7 mouse cellular contexts compared by ENCODE assay signal in the genomic region with DNA sequence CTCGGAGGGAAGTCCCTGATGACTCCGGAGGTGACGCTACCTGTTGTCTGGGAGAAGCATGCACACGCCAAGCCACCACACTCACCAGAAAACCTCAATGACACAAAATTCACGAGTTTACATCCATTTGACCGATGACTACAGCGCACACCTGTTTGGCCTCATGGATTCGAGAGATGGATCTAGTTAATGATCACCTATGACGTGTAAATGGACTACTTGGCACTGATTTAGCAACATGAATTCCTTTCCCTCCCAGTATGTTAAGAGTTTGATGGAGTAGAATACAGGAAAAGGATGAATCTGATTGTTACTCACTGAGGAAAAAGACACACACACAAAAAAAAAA.
DNase-seq lines count a peak whose midpoint lies in the region; ATAC-seq lines count a peak whose summit lies in the region.

No protein-coding gene starts in this region.

- peak; percentile 4; the same call in 1 of the 2 replicates for ATAC-seq in lung, embryonic 15.5 days (ENCODE audit: borderline replicate concordance, extremely low read depth, low FRiP score, low TSS enrichment)
- no peak for ATAC-seq in forebrain, embryonic 11.5 days (replicated peaks; ENCODE audit: low FRiP score)
- ATAC-seq in limb, embryonic 12.5 days (ENCODE audit: insufficient number of reproducible peaks, insufficient read depth, low FRiP score, low TSS enrichment, low read depth), result no peak

- no peaks in the 10 kb centered on the region for H3K27me3 ChIP-seq in lung, embryonic 15.5 days
- H3K27me3 ChIP-seq in forebrain, embryonic 11.5 days (ENCODE audit: control insufficient read depth, insufficient read depth, low read length), result no peaks in the 10 kb centered on the region
- H3K27me3 ChIP-seq in limb, embryonic 12.5 days, result no peaks in the 10 kb centered on the region
- H3K27me3 ChIP-seq in splenic B cell, adult 2 months (ENCODE audit: control insufficient read depth, insufficient read depth, low read length, poor library complexity, severe bottlenecking), result no peaks in the 10 kb centered on the region

- peak overlapping the region; percentile 58 for H3K4me3 ChIP-seq in lung, embryonic 15.5 days
- peak overlapping the region; percentile 51 for H3K4me3 ChIP-seq in forebrain, embryonic 11.5 days (ENCODE audit: low read depth, low read length)
- H3K4me3 ChIP-seq in limb, embryonic 12.5 days (replicated peaks), result peak overlapping the region; percentile 55

- peak overlapping the region; percentile 83; the same call in 1 of the 2 replicates for H3K9ac ChIP-seq in lung, embryonic 15.5 days
- H3K9ac ChIP-seq in forebrain, embryonic 11.5 days (ENCODE audit: low read length), result peak overlapping the region; percentile 64
- H3K9ac ChIP-seq in limb, embryonic 12.5 days (replicated peaks), result peak overlapping the region; percentile 70

- no peaks in the 10 kb centered on the region for H3K9me3 ChIP-seq in lung, embryonic 15.5 days
- H3K9me3 ChIP-seq in forebrain, embryonic 11.5 days (ENCODE audit: control insufficient read depth, low read length), result no peaks in the 10 kb centered on the region
- H3K9me3 ChIP-seq in limb, embryonic 12.5 days, result no peaks in the 10 kb centered on the region

- H3K4me1 ChIP-seq in lung, embryonic 15.5 days, result peaks cover 23% of the 10 kb centered on the region
- H3K4me1 ChIP-seq in forebrain, embryonic 11.5 days (replicated peaks; ENCODE audit: control insufficient read depth, insufficient read depth, low read length), result no peaks in the 10 kb centered on the region
- peaks cover 11% of the 10 kb centered on the region; the same call in 1 of the 2 replicates for H3K4me1 ChIP-seq in limb, embryonic 12.5 days (replicated peaks)

- no peaks in the 10 kb centered on the region for H3K36me3 ChIP-seq in lung, embryonic 15.5 days
- no peaks in the 10 kb centered on the region for H3K36me3 ChIP-seq in forebrain, embryonic 11.5 days (ENCODE audit: control insufficient read depth, insufficient read depth, low read length)
- no peaks in the 10 kb centered on the region for H3K36me3 ChIP-seq in limb, embryonic 12.5 days
- H3K36me3 ChIP-seq in splenic B cell, adult 2 months (ENCODE audit: control insufficient read depth, insufficient read depth, low read length, poor library complexity, severe bottlenecking), result no peaks in the 10 kb centered on the region

- peak overlapping the region; percentile 89 for H3K27ac ChIP-seq in lung, embryonic 15.5 days
- H3K27ac ChIP-seq in forebrain, embryonic 11.5 days (ENCODE audit: low read depth, low read length), result no peak overlapping the region
- peak overlapping the region; percentile 81; the same call in 1 of the 2 replicates for H3K27ac ChIP-seq in limb, embryonic 12.5 days

- H3K4me2 ChIP-seq in lung, embryonic 15.5 days, result peak overlapping the region; percentile 76
- H3K4me2 ChIP-seq in forebrain, embryonic 11.5 days (ENCODE audit: low read depth, low read length, severe bottlenecking), result peak overlapping the region; percentile 70
- peak overlapping the region; percentile 65 for H3K4me2 ChIP-seq in limb, embryonic 12.5 days

- WGBS in lung, embryonic 15.5 days, result 4% methylated on average over 9 of the region's 9 CpGs
- 9% methylated on average over 9 of the region's 9 CpGs for WGBS in forebrain, embryonic 11.5 days
- 9% methylated on average over 9 of the region's 9 CpGs for WGBS in limb, embryonic 12.5 days

- no peak for DNase-seq in lung, postnatal 10 days
- DNase-seq in forebrain, embryonic 11.5 days (ENCODE audit: low spot score), result no peak
- peak; percentile 93 for DNase-seq in splenic B cell, adult 2 months (ENCODE audit: low read depth, low spot score)
- no peak for DNase-seq in cerebellum, adult 9-10 months
- DNase-seq in layer of hippocampus, adult 11-12 months (ENCODE audit: low spot score), result no peak
